Mouse (Mus musculus) liver, embryonic 12.5 days (tissue): Measurements from ENCODE around the gene Pola2. TPM values are rescaled to one million over a fixed set of nuclear protein-coding genes. Genes with fewer than 3 reads are reported as not detected.

ENCODE experiments used
- ATAC-seq: fragments of 200-750 bp; cut with Nextera tagmentation; 2 replicates; pipeline ENCODE4 v1.8.0; 2017; ENCODE audit warnings: moderate number of reproducible peaks, mild to moderate bottlenecking, moderate library complexity
- H3K27ac ChIP-seq: fragments of 300-500 bp; sonication (generic); 2 replicates; pipeline ENCODE4 v1.5.1; 2016; ENCODE audit warnings: mild to moderate bottlenecking
- H3K27me3 ChIP-seq: fragments of 300-500 bp; sonication (generic); replicated peaks from 2 replicates; pipeline ENCODE4 v1.6.1; 2016; ENCODE audit warnings: mild to moderate bottlenecking, moderate library complexity
- H3K36me3 ChIP-seq: fragments of 300-500 bp; sonication (generic); 2 replicates; pipeline ENCODE4 v1.6.1; 2016; ENCODE audit warnings: mild to moderate bottlenecking, moderate library complexity
- H3K4me1 ChIP-seq: fragments of 300-500 bp; sonication (generic); 2 replicates; pipeline ENCODE4 v1.6.1; 2016
- H3K4me2 ChIP-seq: fragments of 300-500 bp; sonication (generic); 2 replicates; pipeline ENCODE4 v1.6.1; 2016; ENCODE audit warnings: mild to moderate bottlenecking, moderate library complexity
- H3K4me3 ChIP-seq: fragments of 300-500 bp; sonication (generic); 2 replicates; pipeline ENCODE4 v1.5.1; 2016; ENCODE audit warnings: mild to moderate bottlenecking, moderate library complexity
- H3K9ac ChIP-seq: fragments of 300-500 bp; sonication (generic); 2 replicates; pipeline ENCODE4 v1.6.1; 2016; ENCODE audit warnings: mild to moderate bottlenecking, moderate library complexity
- H3K9me3 ChIP-seq: fragments of 300-500 bp; sonication (generic); replicated peaks from 2 replicates; pipeline ENCODE4 v1.6.1; 2016; ENCODE audit warnings: mild to moderate bottlenecking, moderate library complexity
- WGBS: fragments of 180-500 bp; shearing (Covaris S2); methylation state at CpG from one replicate; pipeline ENCODE4 v1.1.7; 2016; ENCODE audit not compliant: insufficient replicate concordance; 5-methylcytosine and 5-hydroxymethylcytosine counted together
- polyA plus RNA-seq: library from polyadenylated mRNA; unstranded; fragments of >200 nt; fragmentation: Nextera tagmentation; extraction: Ambion mirVana; gene quantifications from 2 replicates; pipeline ENCODE4 v1.2.1, GENCODE M21; 2016

The Pola2 gene
- polyA plus RNA-seq, 1 experiment from 2014 or later, result 83.2 TPM

GRCm38 (mm10) chr19:5892262-5892661 lies 71.7 kb downstream of the Pola2 start:
- 84% methylated on average over 7 of the region's 7 CpGs for WGBS
- H3K4me3 ChIP-seq, result no peak overlapping the region

GRCm38 (mm10) chr19:5891521-5892258 lies 72.3 kb downstream of the Pola2 start:
- no peaks in the 10 kb centered on the region for H3K9me3 ChIP-seq
- peaks cover 35% of the 10 kb centered on the region for H3K36me3 ChIP-seq
- no peak overlapping the region for H3K9ac ChIP-seq
- no peak overlapping the region for H3K4me3 ChIP-seq
- 91% methylated on average over 12 of the region's 12 CpGs for WGBS
- H3K27me3 ChIP-seq, result no peaks in the 10 kb centered on the region
- H3K4me2 ChIP-seq, result no peak overlapping the region
- H3K27ac ChIP-seq, result no peak overlapping the region
- ATAC-seq, result no peak
- H3K4me1 ChIP-seq, result peaks cover 44% of the 10 kb centered on the region

More at GRCm38 (mm10) chr19:5892262-5892661, 71.7 kb downstream of the Pola2 start:
- Histone ChIP-seq H3K36me3 (peaks cover 39% of the 10 kb centered on the region), H3K4me2 (peak overlapping the region; percentile 96; the same call in 1 of the 2 replicates), H3K9me3 (no peaks in the 10 kb centered on the region), H3K27ac (no peak overlapping the region), H3K27me3 (no peaks in the 10 kb centered on the region), H3K9ac (no peak overlapping the region), H3K4me1 (peaks cover 38% of the 10 kb centered on the region)
- no peak for ATAC-seq

Other genes with a start within 250 kb of the Pola2 start
- 122 and 124 TPM in 2 replicates for gene Ehbp1l1, start 237.9 kb downstream of the Pola2 start, polyA plus RNA-seq
- 45.1 and 45.3 TPM in 2 replicates for gene Fam89b, start 234.5 kb downstream of the Pola2 start, polyA plus RNA-seq
- gene Ltbp3, start 223.3 kb downstream of the Pola2 start, polyA plus RNA-seq, result 3.7 and 3.8 TPM in 2 replicates
- gene Scyl1, start 192.8 kb downstream of the Pola2 start, polyA plus RNA-seq, result 38.3 and 39.7 TPM in 2 replicates
- 22.1 and 24.2 TPM in 2 replicates for gene Frmd8, start 88.9 kb downstream of the Pola2 start, polyA plus RNA-seq
- gene Slc25a45, start 86.4 kb downstream of the Pola2 start, polyA plus RNA-seq, result 7.5 and 7.7 TPM in 2 replicates
- 3.2 and 3.5 TPM in 2 replicates for gene Tigd3, start 70.1 kb downstream of the Pola2 start, polyA plus RNA-seq
- gene Dpf2, start 51.2 kb downstream of the Pola2 start, polyA plus RNA-seq, result 73.2 and 74.9 TPM in 2 replicates
- 3.4 and 3.6 TPM in 2 replicates for gene Cdc42ep2, start 39.4 kb downstream of the Pola2 start, polyA plus RNA-seq
- gene Slc22a20, start 21.9 kb upstream of the Pola2 start, polyA plus RNA-seq, result not detected in 2 replicates
- gene Capn1, start 51.7 kb upstream of the Pola2 start, polyA plus RNA-seq, result 37.7 and 38.5 TPM in 2 replicates
- gene Syvn1, start 82.4 kb upstream of the Pola2 start, polyA plus RNA-seq, result 17.4 and 19.4 TPM in 2 replicates
- gene Mrpl49, start 93.6 kb upstream of the Pola2 start, polyA plus RNA-seq, result 58.0 and 62.7 TPM in 2 replicates
- gene Fau, start 93.6 kb upstream of the Pola2 start, polyA plus RNA-seq, result 699 and 700 TPM in 2 replicates
- 31.1 and 31.8 TPM in 2 replicates for gene Znhit2, start 97.0 kb upstream of the Pola2 start, polyA plus RNA-seq
- 30.0 and 31.4 TPM in 2 replicates for gene Tm7sf2, start 104.2 kb upstream of the Pola2 start, polyA plus RNA-seq
- 35.8 and 39.9 TPM in 2 replicates for gene Vps51, start 113.0 kb upstream of the Pola2 start, polyA plus RNA-seq
- gene Tmem262, start 115.8 kb upstream of the Pola2 start, polyA plus RNA-seq, result not detected in 2 replicates
- gene Gm28374, start 118.1 kb upstream of the Pola2 start, polyA plus RNA-seq, result 0.37 and 1.4 TPM in 2 replicates
- gene Zfpl1, start 120.8 kb upstream of the Pola2 start, polyA plus RNA-seq, result 26.6 and 28.5 TPM in 2 replicates
- gene Cdca5, start 120.8 kb upstream of the Pola2 start, polyA plus RNA-seq, result 36.2 and 42.2 TPM in 2 replicates
- gene AC131692.1, start 130.2 kb upstream of the Pola2 start, polyA plus RNA-seq, result 0.20 and 0.59 TPM in 2 replicates
- 2.6 and 2.8 TPM in 2 replicates for gene Naaladl1, start 141.6 kb upstream of the Pola2 start, polyA plus RNA-seq
- gene Sac3d1, start 154.4 kb upstream of the Pola2 start, polyA plus RNA-seq, result 38.8 and 41.6 TPM in 2 replicates
- 41.7 and 44.7 TPM in 2 replicates for gene Snx15, start 164.1 kb upstream of the Pola2 start, polyA plus RNA-seq
- 0.10 and 0.15 TPM in 2 replicates for gene Batf2, start 176.8 kb upstream of the Pola2 start, polyA plus RNA-seq
- gene Arl2, start 177.3 kb upstream of the Pola2 start, polyA plus RNA-seq, result 46.1 and 47.7 TPM in 2 replicates
- gene Majin, start 220.2 kb upstream of the Pola2 start, polyA plus RNA-seq, result not detected in 2 replicates